Mouse (Mus musculus): Measurements from ENCODE around the gene Wwc1.

DNA sequence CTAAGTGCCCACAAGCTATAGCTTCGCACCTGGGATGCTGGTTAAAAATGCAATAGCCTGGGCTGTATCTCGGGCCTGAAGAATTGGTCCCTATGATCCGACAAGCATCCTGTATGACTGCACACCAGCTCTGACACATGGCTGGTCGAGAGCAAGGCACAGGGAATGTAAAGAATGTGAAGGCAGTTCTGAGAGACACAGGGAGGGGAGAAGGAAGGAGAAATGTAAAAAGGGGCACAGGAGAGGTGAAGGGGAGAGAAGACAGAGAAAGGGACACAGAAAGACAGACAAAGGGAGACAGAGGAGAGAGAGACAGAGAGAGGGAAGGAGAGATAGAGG, 101.8 kb downstream of the Wwc1 start:
- TF ChIP-seq CTCF (IDR thresholded peaks at IDR 0.05; ENCODE audit: borderline replicate concordance, insufficient read depth, low read depth, low read length), result no peak
- no peak for TF ChIP-seq POLR2A (IDR thresholded peaks at IDR 0.05; ENCODE audit: borderline replicate concordance, insufficient read depth, low read length)

All from cerebellum, adult 2 months (tissue).